Mouse (Mus musculus) gastrocnemius, postnatal 14 days (tissue): ENCODE data around the gene Apol11a. TPM values are rescaled to one million over a fixed set of nuclear protein-coding genes. Genes with fewer than 3 reads are reported as not detected.
"Not testable (repeated sequence)": the region's sequence is repeated elsewhere in the genome, so short reads cannot be mapped to it uniquely, and the experiment has no call there.

Experiments used
- DNase-seq: peaks from one replicate; pipeline ENCODE4 v3.0.0; 2021; ENCODE audit warnings: mixed read lengths
- intact Hi-C: fragments of 180-260 bp; cut with DNase I; formaldehyde crosslinking; loops from one replicate; pipeline ENCODE4 v1.15.1; 2025; ENCODE audit warnings: low total_unique reads
- long read RNA-seq, 2 experiments: library from polyadenylated mRNA; stranded (forward); transcript quantifications; one replicate each; pipeline ENCODE4 v2.0.0; 2021
- total RNA-seq, 2 experiments: library from RNA; stranded (reverse); gene quantifications; 2 replicates each; pipeline ENCODE4 v1.2.3; 2021

The Apol11a gene
- not detected for total RNA-seq
- long read RNA-seq, experiment 1 = 0 reads
- long read RNA-seq, experiment 2 = 0 reads

GRCm38 (mm10) chr15:77507966-77508365 lies at the start of gene Apol11a:
TSS of gene Apol11a (plus strand) at chr15:77508271.
- intact Hi-C loops = not testable (repeated sequence)

GRCm38 (mm10) chr15:77474699-77475390 lies 33.2 kb upstream of the Apol11a start:
- intact Hi-C loops, DNase-seq: not testable (repeated sequence)

More at GRCm38 (mm10) chr15:77507966-77508365, at the start of gene Apol11a:
- not testable (repeated sequence) for DNase-seq

DNA sequence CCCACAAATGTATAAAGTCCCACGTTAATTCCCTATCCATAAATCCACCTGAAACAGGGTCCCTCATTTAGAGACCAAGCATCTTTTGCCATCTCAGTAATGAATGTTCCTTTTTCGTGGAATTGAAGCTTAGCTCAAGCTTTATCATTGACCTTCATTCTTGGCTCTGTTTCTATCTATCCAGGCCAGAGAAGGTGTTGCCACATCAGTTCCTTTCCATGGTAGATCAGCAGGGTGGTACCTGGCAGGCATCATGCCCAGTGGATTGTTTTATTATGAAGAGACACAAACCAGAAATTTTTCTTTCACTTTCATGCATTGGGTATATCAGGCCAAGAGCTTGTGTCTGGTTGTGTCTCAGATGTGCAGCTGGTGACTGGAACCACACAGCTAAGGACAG lies 31.4 kb upstream of the Apol11a start, which contains the start of gene Apol10a:
TSS of gene Apol10a (plus strand) at position 355 of the 400 bp plus-strand sequence.
- intact Hi-C loops, DNase-seq: not testable (repeated sequence)

DNA sequence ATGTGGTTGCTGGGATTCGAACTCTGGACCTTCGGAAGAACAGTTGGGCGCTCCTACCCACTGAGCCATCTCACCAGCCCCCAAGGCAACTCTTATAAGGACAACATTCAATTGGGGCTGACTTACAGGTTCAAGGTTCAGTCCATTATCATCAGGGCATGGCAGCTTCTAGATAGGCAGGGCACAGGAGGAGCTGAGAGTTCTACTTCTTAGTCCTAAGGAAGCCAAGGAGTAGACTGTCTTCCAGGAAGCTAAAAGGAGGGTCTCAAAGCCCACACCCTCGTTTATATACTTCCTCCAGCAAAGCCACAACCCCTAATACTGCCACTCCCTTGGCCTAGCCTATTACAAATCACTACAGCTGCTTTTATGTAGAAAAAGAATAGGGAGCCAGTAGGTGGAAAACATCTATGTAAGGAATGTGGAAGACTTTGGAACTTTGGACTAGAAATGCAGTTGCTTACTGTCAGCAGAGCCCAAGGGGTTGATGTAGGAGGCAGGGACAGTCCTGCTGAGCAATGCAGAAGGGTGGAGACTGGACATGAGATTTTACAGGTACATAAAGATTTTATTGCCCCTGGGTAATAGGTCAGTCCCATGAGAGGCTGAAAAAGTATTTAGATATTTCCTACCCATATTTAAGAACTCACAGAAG lies 25.8 kb upstream of the Apol11a start:
- intact Hi-C loops = no loop called here
- DNase-seq = no peak

- intact Hi-C loops, DNase-seq: not testable (repeated sequence)
Observed at GRCm38 (mm10) chr15:77493181-77493580, 14.9 kb upstream of the Apol11a start.

- intact Hi-C loops, DNase-seq: not testable (repeated sequence)
Observed at GRCm38 (mm10) chr15:77494694-77495093, 13.4 kb upstream of the Apol11a start.

GRCm38 (mm10) chr15:77520596-77520995 lies 12.5 kb downstream of the Apol11a start:
- DNase-seq, intact Hi-C loops: not testable (repeated sequence)

DNA sequence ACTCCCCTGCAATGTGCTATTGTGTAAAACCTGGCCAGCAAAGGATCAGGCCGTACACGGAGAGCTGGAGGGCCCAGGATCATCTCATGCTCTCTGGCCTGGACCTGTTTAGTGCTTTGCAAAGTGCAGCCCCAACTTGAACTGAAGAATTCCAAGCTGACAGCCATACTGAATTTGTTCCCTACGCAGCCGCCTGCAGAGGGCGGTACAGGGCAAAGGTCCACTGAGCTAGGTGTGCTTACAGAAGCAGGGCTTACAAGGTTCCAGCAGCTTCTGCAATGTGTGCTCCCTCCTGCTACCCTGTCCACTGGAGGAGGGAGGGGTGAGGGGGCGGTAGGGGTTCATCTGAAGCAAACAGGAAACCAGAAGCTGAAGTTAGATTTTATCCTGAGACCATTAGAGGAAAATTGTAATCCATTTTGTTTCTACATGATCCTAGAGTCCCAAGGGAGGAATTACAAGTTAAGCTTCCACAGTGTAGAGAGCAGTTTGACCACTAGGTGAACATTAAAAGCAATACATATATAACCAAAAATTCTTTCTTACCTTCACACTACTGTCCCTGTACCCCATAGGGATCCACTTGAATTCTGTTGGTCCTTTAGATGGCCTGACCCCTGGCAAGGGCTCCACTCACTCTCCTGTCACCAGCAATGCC lies 15.2 kb downstream of the Apol11a start:
- intact Hi-C loops = loop anchor here (2.0 kb wide), 1 partner anchor 107 kb away; no protein-coding TSS in a partner anchor
- DNase-seq = peak; percentile 64

- intact Hi-C loops = no loop called here
- DNase-seq = no peak
Observed at GRCm38 (mm10) chr15:77533216-77533615, 25.1 kb downstream of the Apol11a start, which contains the start of gene Apol7c. TSS of gene Apol7c (minus strand) at chr15:77533316.

DNA sequence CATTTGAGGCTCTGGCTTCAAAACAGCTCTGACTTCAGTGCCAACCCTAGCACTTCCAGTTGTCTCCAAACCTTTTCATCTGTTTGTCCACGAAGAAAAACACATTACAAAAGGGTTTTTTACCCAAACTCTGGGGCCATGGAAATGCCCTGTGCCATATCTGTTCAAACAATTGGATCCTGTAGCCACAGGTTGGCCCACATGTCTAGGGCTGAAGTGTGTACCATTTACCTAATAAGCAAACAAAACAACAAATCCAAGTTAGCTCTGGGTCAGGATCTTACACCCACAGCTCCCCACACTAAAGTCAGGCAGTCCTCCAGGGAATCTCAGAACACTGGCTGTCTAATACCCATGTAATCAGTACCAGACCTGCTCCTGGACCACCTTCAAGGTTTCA lies 31.1 kb downstream of the Apol11a start:
- DNase-seq, intact Hi-C loops: not testable (repeated sequence)

DNA sequence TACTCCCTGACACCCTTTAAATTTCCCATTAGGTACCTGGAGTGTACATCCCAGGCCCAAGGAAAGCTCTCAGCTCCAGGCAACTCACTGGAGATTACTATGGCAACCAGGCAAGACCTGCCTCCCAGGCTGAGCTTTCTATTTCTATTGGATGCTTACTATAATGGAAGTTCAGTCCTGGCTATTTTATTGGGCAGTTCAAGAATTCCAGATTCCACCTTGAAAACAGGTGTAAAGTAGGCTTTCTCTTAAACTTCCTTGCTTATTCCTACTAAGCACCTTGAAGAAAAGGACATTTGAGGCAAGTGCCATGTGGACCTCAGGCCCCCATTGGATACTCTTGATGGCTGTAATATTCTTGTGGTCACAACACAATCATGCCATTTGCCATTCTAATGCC lies 53.7 kb downstream of the Apol11a start, which contains the start of gene 1700025B11Rik:
TSS of gene 1700025B11Rik (minus strand) at position 101 of the 400 bp plus-strand sequence.
- no peak for DNase-seq
- intact Hi-C loops = no loop called here

DNA sequence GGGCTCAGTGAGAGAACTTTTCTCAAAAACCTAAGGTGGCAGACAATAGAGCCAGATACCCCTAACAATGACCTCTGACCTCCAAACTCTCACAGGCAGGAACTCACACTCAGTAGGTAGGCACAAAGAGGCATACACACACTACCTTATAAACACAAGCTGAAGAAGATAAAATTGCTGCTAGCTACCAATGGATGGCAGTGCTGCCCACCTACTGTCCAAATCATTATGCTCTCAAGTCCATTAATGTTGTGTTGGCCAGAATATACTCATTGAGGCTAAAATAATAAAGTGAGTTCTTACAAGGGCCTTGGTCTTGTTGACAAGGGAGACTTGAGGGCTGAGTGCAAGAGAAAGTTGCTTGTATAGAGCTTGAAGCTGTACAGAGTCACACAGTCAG lies 55.1 kb downstream of the Apol11a start:
- DNase-seq = no peak
- intact Hi-C loops = no loop called here

Other genes starting within 250 kb of the Apol11a start
- 100 to 1,000 TPM; 104 to 121 TPM for gene Rbfox2, start 201.3 kb upstream of the Apol11a start, total RNA-seq
- under 1 TPM; 0.29 to 0.51 TPM for gene Apol7a, start 109.2 kb upstream of the Apol11a start, total RNA-seq
- gene Apol9a, start 97.1 kb upstream of the Apol11a start, total RNA-seq = not detected
- gene Apol7b, start 60.8 kb upstream of the Apol11a start, total RNA-seq = 1 to 10 TPM; 3.7 to 3.9 TPM
- not detected for gene Apol10a, start 31.2 kb upstream of the Apol11a start, total RNA-seq
- under 1 TPM; 0.11 to 0.27 TPM for gene Apol7c, start 25.0 kb downstream of the Apol11a start, total RNA-seq
- gene 1700025B11Rik, start 53.6 kb downstream of the Apol11a start, total RNA-seq = not detected
- gene Apol10b, start 87.9 kb downstream of the Apol11a start, total RNA-seq = under 1 TPM; 0.16 to 0.31 TPM
- not detected for gene Gm36245, start 91.0 kb downstream of the Apol11a start, total RNA-seq
- under 1 TPM in 1 of 2 experiments, not detected in 1; 0.14 TPM for gene Apol11b, start 135.0 kb downstream of the Apol11a start, total RNA-seq
- under 1 TPM; 0.29 to 0.82 TPM for gene Apol7e, start 190.6 kb downstream of the Apol11a start, total RNA-seq
- not detected for gene Apol9b, start 220.8 kb downstream of the Apol11a start, total RNA-seq
- gene Apol8, start 248.7 kb downstream of the Apol11a start, total RNA-seq = not detected